ENCODE assay signal across 8 mouse cellular contexts in genomic region chr6:93715181-93716180, GRCm38 (mm10).
A peak's percentile ranks its signal among the peaks of the same experiment; 100 is the strongest.
DNase-seq lines count a peak whose midpoint lies in the region; ATAC-seq lines count a peak whose summit lies in the region.

No protein-coding gene starts in this region.

- DNase-seq in heart, postnatal 25 days (ENCODE audit: low spot score): no peak
- peak; percentile 49 for DNase-seq in brain, adult 2 months (ENCODE audit: low read depth, low spot score)
- no peak for DNase-seq in hindbrain, embryonic 10.5 days (ENCODE audit: low spot score)
- DNase-seq in lung, postnatal 14 days: peak; percentile 15
- no peak for DNase-seq in gastrocnemius, postnatal 36 days

- H3K9ac ChIP-seq in heart, embryonic 14.5 days (ENCODE audit: low read length): 0 out of 2 replicates have a peak overlapping the region, but pooled peaks have one; percentile 2

- H3K4me2 ChIP-seq in heart, embryonic 14.5 days (ENCODE audit: low read length): peak overlapping the region; percentile 66

- peak overlapping the region in 1 of 2 experiments; percentile 37; a peak in 1 of 4 replicates for H3K27ac ChIP-seq in heart, embryonic 14.5 days (replicated peaks in 1 of 2; ENCODE audit: control insufficient read depth in 1 of 2, insufficient read depth in 1 of 2, low read depth in 2 of 2, low read length in 2 of 2)
- H3K27ac ChIP-seq in hindbrain, embryonic 10.5 days: 0 out of 2 replicates have a peak overlapping the region, but pooled peaks have one; percentile 29

- H3K36me3 ChIP-seq in heart, embryonic 14.5 days (ENCODE audit: control insufficient read depth, insufficient read depth, low read length): no peaks in the 10 kb centered on the region
- no peaks in the 10 kb centered on the region for H3K36me3 ChIP-seq in hindbrain, embryonic 10.5 days

- 41% methylated on average over 24 of the region's 24 CpGs for WGBS in heart, embryonic 14.5 days
- WGBS in hindbrain, embryonic 10.5 days: 45% methylated on average over 24 of the region's 24 CpGs

- H3K9me3 ChIP-seq in heart, embryonic 14.5 days (ENCODE audit: control insufficient read depth, low read length): no peaks in the 10 kb centered on the region
- H3K9me3 ChIP-seq in hindbrain, embryonic 10.5 days: no peaks in the 10 kb centered on the region

- peaks cover 13 to 20% of the 10 kb centered on the region in 2 experiments for H3K4me1 ChIP-seq in heart, embryonic 14.5 days (ENCODE audit: control insufficient read depth in 2 of 2, insufficient read depth in 2 of 2, low read length in 2 of 2)
- peaks cover 43% of the 10 kb centered on the region for H3K4me1 ChIP-seq in hindbrain, embryonic 10.5 days (replicated peaks)

- no peak for ATAC-seq in heart, embryonic 14.5 days (ENCODE audit: insufficient number of reproducible peaks, insufficient read depth, low FRiP score, low read depth)
- no peak for ATAC-seq in erythroid progenitor cell, adult 5-6 weeks (replicated peaks; ENCODE audit: low FRiP score, poor library complexity, severe bottlenecking)
- ATAC-seq in megakaryocyte progenitor cell, adult 5-6 weeks (replicated peaks; ENCODE audit: poor library complexity): no peak

- H3K4me3 ChIP-seq in heart, embryonic 14.5 days (ENCODE audit: control insufficient read depth in 1 of 2, insufficient read depth in 1 of 2, low read depth in 1 of 2, low read length in 2 of 2): peak overlapping the region; percentile 3 to 41; a peak in 3 of 4 replicates
- peak overlapping the region; percentile 20; the same call in 1 of the 2 replicates for H3K4me3 ChIP-seq in hindbrain, embryonic 10.5 days

- H3K27me3 ChIP-seq in heart, embryonic 14.5 days (ENCODE audit: control insufficient read depth, insufficient read depth, low read length): no peaks in the 10 kb centered on the region
- peaks cover 22% of the 10 kb centered on the region; the same call in 1 of the 2 replicates for H3K27me3 ChIP-seq in hindbrain, embryonic 10.5 days (ENCODE audit: insufficient read depth, poor library complexity, severe bottlenecking)

- intact Hi-C loops in heart, postnatal 25 days (cut with DNase I): no loop called here
- intact Hi-C loops in gastrocnemius, postnatal 36 days (cut with DNase I): no loop called here

Comparison
In these comparisons a context has a peak if more than half of its experiments do, and no peak if none do; other contexts are left out.
1. DNase-seq: peak in brain, adult 2 months (single experiment) and lung, postnatal 14 days (single experiment); none in heart, postnatal 25 days (single experiment), hindbrain, embryonic 10.5 days (single experiment) and gastrocnemius, postnatal 36 days (0 of 2).